In genomic region chr2:178173951-178174350, GRCm38 (mm10) we compare ENCODE assay signal across 25 mouse cellular contexts.
"Had no signal": no experiment of that assay in that cellular context is flagged by ENCODE, and none has a peak within 500 bp of the region (broad histone marks: within the 10 kb centered on the region; RNA-seq: fewer than 3 reads in every experiment).

No protein-coding gene starts in this region.

- H3K4me3 ChIP-seq: limb, embryonic 10.5 days; limb, embryonic 13.5 days; liver, embryonic 12.5 days; liver, embryonic 15.5 days; lung, embryonic 15.5 days; megakaryocyte, embryonic 14.5 days; neural tube, embryonic 12.5 days; neural tube, embryonic 15.5 days had no signal

- H3K27ac ChIP-seq: limb, embryonic 10.5 days; liver, embryonic 12.5 days; liver, embryonic 15.5 days; lung, embryonic 15.5 days; neural tube, embryonic 12.5 days; stomach, postnatal 0 days had no signal

- H3K4me2 ChIP-seq: limb, embryonic 13.5 days; liver, embryonic 12.5 days; liver, embryonic 15.5 days; lung, embryonic 15.5 days; neural tube, embryonic 12.5 days; neural tube, embryonic 15.5 days had no signal

- H3K4me1 ChIP-seq: liver, embryonic 12.5 days; liver, embryonic 15.5 days; lung, embryonic 15.5 days had no signal

- H3K9ac ChIP-seq: limb, embryonic 13.5 days; liver, embryonic 12.5 days; liver, embryonic 15.5 days; lung, embryonic 15.5 days; neural tube, embryonic 12.5 days; neural tube, embryonic 15.5 days had no signal

- H3K27me3 ChIP-seq: limb, embryonic 13.5 days; liver, embryonic 12.5 days; liver, embryonic 15.5 days; lung, embryonic 15.5 days; neural tube, embryonic 12.5 days; neural tube, embryonic 15.5 days had no signal

- DNase-seq: kidney, adult 11 months; kidney, adult 9 months; kidney, postnatal 14 days; kidney, postnatal 4 days; layer of hippocampus, adult 9-11 months; layer of hippocampus, postnatal 36 days; liver; lung, adult 18-20 months; lung, postnatal 10 days; lung, postnatal 36 days; right cerebral cortex, adult 18-20 months; right cerebral cortex, postnatal 14 days; right cerebral cortex, postnatal 4 days; thymus, adult 2 months; thymus, postnatal 14 days; thymus, postnatal 4 days had no signal

- H3K36me3 ChIP-seq: limb, embryonic 10.5 days; limb, embryonic 13.5 days; liver, embryonic 12.5 days; liver, embryonic 15.5 days; lung, embryonic 15.5 days; neural tube, embryonic 12.5 days; neural tube, embryonic 15.5 days had no signal

- ATAC-seq: liver, embryonic 12.5 days had no signal

- H3K9me3 ChIP-seq: limb, embryonic 10.5 days; limb, embryonic 13.5 days; liver, embryonic 12.5 days; liver, embryonic 15.5 days; lung, embryonic 15.5 days; megakaryocyte, embryonic 14.5 days; neural tube, embryonic 12.5 days; neural tube, embryonic 15.5 days had no signal
